Mouse (Mus musculus) kidney, embryonic 16.5 days (tissue): Measurements from ENCODE around the gene Wdr83os. TPM values are rescaled to one million over a fixed set of nuclear protein-coding genes. Genes with fewer than 3 reads are reported as not detected.
"Not testable (repeated sequence)": the region's sequence is repeated elsewhere in the genome, so short reads cannot be mapped to it uniquely, and the experiment has no call there.

ENCODE experiments used
- ATAC-seq: fragments of 200-750 bp; cut with Nextera tagmentation; 2 replicates; pipeline ENCODE4 v1.8.0; 2017; ENCODE audit warnings: moderate TSS enrichment; ENCODE audit not compliant: low FRiP score, low TSS enrichment
- H3K27ac ChIP-seq: fragments of 300-500 bp; sonication (generic); 2 replicates; pipeline ENCODE4 v1.5.1; 2014; ENCODE audit warnings: low read length
- H3K27me3 ChIP-seq: fragments of 300-500 bp; sonication (generic); 2 replicates; pipeline ENCODE4 v1.6.1; 2014; ENCODE audit warnings: low read length, control low read depth, mixed read lengths; ENCODE audit not compliant: insufficient read depth
- H3K36me3 ChIP-seq: fragments of 300-500 bp; sonication (generic); 2 replicates; pipeline ENCODE4 v1.6.1; 2014; ENCODE audit warnings: low read length, control low read depth, mixed read lengths; ENCODE audit not compliant: insufficient read depth
- H3K4me1 ChIP-seq: fragments of 300-500 bp; sonication (generic); 2 replicates; pipeline ENCODE4 v1.6.1; 2014; ENCODE audit warnings: low read length, control low read depth, mixed read lengths; ENCODE audit not compliant: insufficient read depth
- H3K4me2 ChIP-seq: fragments of 300-500 bp; sonication (generic); replicated peaks from 2 replicates; pipeline ENCODE4 v1.6.1; 2014; ENCODE audit warnings: low read depth, low read length
- H3K4me3 ChIP-seq: fragments of 300-500 bp; sonication (generic); 2 replicates; pipeline ENCODE4 v1.5.1; 2014; ENCODE audit warnings: mild to moderate bottlenecking, low read length
- H3K9ac ChIP-seq: fragments of 300-500 bp; sonication (generic); replicated peaks from 2 replicates; pipeline ENCODE4 v1.6.1; 2014; ENCODE audit warnings: low read length
- H3K9me3 ChIP-seq: fragments of 300-500 bp; sonication (generic); 2 replicates; pipeline ENCODE4 v1.6.1; 2016; ENCODE audit warnings: low read length, control low read depth
- WGBS: fragments of 180-500 bp; shearing (Covaris S2); extraction: QIAGEN DNeasy Blood & Tissue Kit; methylation state at CpG from one replicate; pipeline ENCODE4 v1.1.7; 2014; 5-methylcytosine and 5-hydroxymethylcytosine counted together
- polyA plus RNA-seq: library from polyadenylated mRNA; unstranded; fragments of >200 nt; fragmentation: Nextera tagmentation; extraction: Ambion mirVana; gene quantifications from 2 replicates; pipeline ENCODE4 v1.2.1, GENCODE M21; 2015

Wdr83os gene
- polyA plus RNA-seq, 1 experiment from 2014 or later = 141 TPM

DNA sequence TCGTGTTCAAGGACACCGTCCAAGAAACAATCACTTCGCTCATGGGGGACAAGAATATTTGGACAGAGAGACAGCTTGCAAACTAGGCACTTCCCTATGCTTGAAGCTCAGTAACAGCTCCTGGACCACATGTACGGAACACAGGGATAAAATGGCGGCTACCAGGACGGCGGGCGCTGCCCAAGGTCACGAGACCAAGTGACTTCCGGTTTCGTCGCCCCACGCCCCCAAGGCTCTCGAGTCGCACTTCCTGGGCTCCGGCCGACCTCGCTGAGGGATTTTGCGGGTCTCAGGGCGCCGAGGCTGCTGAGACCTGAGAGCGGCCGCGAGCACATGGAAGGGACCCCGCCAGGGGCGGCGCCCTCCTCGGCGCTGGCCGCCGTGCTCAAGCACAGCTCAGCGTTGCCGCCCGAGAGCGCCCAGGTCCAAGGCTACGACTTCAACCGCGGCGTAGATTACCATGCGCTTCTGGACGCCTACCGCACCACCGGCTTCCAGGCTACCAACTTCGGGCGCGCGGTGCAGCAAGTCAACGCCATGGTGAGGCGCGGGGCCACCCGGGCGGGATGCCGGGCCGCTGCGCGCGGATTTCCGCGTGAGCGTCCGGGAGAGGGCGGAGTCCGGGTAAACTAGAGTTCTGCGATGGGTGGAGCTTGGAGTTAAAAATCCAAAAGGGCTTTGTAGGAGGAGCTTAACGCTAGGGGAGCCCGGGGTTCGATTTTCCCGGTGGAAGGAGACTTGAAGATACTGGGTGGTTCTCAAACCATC lies 8.8 kb upstream of the Wdr83os start, which contains the start of gene Dhps:
Gene Dhps, plus strand, starts transcription at position 244 of the 768 bp plus-strand sequence.
- Histone ChIP-seq H3K27ac (peak within 1 kb of the TSS; percentile 98), H3K4me2 (peak within 1 kb of the TSS; percentile 78), H3K36me3 (peaks cover 33% of the 10 kb centered on the region), H3K9me3 (no peaks in the 10 kb centered on the region), H3K4me1 (peaks cover 11% of the 10 kb centered on the region), H3K9ac (peak within 1 kb of the TSS; percentile 91), H3K4me3 (peak within 1 kb of the TSS; percentile 93), H3K27me3 (no peaks in the 10 kb centered on the region)
- WGBS = under 1% methylated on average over 68 of the region's 68 CpGs
- peak; percentile 91 for ATAC-seq

DNA sequence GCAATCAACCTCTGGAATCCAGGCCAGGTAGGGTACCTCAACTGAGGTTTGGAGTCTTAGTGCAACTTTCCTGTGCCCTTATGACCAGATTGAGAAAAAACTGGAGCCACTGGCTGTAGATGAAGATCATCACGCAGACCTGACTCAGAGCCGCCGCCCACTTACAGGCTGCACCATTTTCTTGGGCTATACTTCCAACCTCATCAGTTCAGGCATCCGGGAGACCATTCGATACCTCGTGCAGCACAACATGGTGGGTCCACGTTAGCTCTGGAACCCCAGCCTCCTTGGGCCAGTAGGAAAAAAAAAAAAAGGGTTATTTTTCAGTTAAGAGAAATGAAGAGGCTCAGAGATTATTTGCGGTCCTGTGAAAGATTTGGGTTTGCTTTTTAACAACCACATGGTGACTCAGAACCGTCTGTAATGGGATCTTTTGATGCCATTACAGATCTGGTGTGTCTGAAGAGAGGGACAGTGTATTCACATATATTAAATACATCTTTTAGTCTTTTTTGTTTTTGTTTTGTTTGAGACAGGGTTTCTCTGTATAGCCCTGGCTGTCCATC lies 8.1 kb upstream of the Wdr83os start:
- Histone ChIP-seq H3K4me3 (peak overlapping the region; percentile 93), H3K4me1 (peaks cover 11% of the 10 kb centered on the region), H3K27ac (peak overlapping the region; percentile 98), H3K9me3 (no peaks in the 10 kb centered on the region), H3K9ac (peak overlapping the region; percentile 91), H3K36me3 (peaks cover 34% of the 10 kb centered on the region), H3K27me3 (no peaks in the 10 kb centered on the region), H3K4me2 (peak overlapping the region; percentile 78)
- WGBS = 26% methylated on average over 9 of the region's 9 CpGs
- no peak for ATAC-seq

GRCm38 (mm10) chr8:85073041-85073612 lies 7.4 kb upstream of the Wdr83os start:
- Histone ChIP-seq H3K9ac (no peak overlapping the region), H3K4me1 (peaks cover 11% of the 10 kb centered on the region), H3K9me3 (no peaks in the 10 kb centered on the region), H3K27me3 (no peaks in the 10 kb centered on the region), H3K4me3 (no peak overlapping the region), H3K4me2 (0 out of 2 replicates have a peak overlapping the region, but pooled peaks have one; percentile 78), H3K36me3 (peaks cover 34% of the 10 kb centered on the region), H3K27ac (no peak overlapping the region)
- no peak for ATAC-seq
- WGBS = 92% methylated on average over 15 of the region's 15 CpGs

DNA sequence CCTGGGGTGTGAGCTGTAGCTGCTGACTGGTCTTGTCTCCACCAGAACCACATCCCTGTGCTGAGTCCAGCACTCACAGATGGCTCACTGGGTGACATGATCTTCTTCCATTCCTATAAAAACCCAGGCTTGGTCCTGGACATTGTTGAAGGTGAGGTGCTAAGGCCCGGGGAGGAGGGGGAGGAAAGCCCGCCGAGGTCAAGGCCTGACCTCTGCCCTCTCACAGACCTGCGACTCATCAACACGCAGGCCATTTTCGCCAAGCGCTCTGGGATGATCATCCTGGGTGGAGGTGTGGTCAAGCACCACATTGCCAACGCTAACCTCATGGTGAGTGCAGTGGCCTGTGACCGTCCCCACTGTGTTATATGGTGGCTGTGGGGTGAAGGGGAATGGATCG lies 6.4 kb upstream of the Wdr83os start:
- Histone ChIP-seq H3K4me3 (no peak overlapping the region), H3K27ac (no peak overlapping the region), H3K4me1 (peaks cover 11% of the 10 kb centered on the region), H3K36me3 (peaks cover 39% of the 10 kb centered on the region), H3K9me3 (no peaks in the 10 kb centered on the region), H3K27me3 (no peaks in the 10 kb centered on the region), H3K9ac (no peak overlapping the region), H3K4me2 (no peak overlapping the region)
- ATAC-seq = no peak
- 78% methylated on average over 10 of the region's 10 CpGs for WGBS

DNA sequence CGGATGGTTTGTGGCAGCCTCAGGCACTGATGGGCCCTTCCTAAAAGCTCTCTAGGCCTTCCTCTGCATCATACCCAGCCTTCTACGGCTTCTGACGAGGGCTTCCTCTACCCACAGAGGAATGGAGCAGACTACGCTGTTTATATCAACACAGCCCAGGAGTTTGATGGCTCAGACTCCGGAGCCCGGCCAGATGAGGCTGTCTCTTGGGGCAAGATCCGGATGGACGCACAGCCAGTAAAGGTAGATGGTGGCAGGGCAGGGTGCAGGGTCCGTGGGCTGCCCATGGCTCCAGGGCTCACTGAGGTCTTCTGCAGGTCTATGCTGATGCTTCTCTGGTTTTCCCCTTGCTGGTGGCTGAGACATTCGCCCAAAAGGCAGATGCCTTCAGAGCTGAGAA lies 5.9 kb upstream of the Wdr83os start:
- Histone ChIP-seq H3K36me3 (peaks cover 39% of the 10 kb centered on the region), H3K4me1 (peaks cover 13% of the 10 kb centered on the region), H3K9ac (no peak overlapping the region), H3K27ac (no peak overlapping the region), H3K4me2 (no peak overlapping the region), H3K4me3 (no peak overlapping the region), H3K9me3 (no peaks in the 10 kb centered on the region), H3K27me3 (no peaks in the 10 kb centered on the region)
- 85% methylated on average over 10 of the region's 10 CpGs for WGBS
- no peak for ATAC-seq

GRCm38 (mm10) chr8:85076001-85076400 lies 4.5 kb upstream of the Wdr83os start:
- Histone ChIP-seq H3K36me3 (peaks cover 39% of the 10 kb centered on the region), H3K27me3 (no peaks in the 10 kb centered on the region), H3K9ac (no peak overlapping the region), H3K4me3 (no peak overlapping the region), H3K4me2 (no peak overlapping the region), H3K9me3 (no peaks in the 10 kb centered on the region), H3K4me1 (peaks cover 10% of the 10 kb centered on the region), H3K27ac (no peak overlapping the region)
- WGBS = 81% methylated on average over 9 of the region's 9 CpGs
- ATAC-seq = no peak

GRCm38 (mm10) chr8:85076993-85077392 lies 3.5 kb upstream of the Wdr83os start:
- Histone ChIP-seq H3K27ac (no peak overlapping the region), H3K4me2 (no peak overlapping the region), H3K27me3 (no peaks in the 10 kb centered on the region), H3K4me1 (peaks cover 16% of the 10 kb centered on the region), H3K4me3 (no peak overlapping the region), H3K9ac (peak overlapping the region; percentile 14; the same call in 1 of the 2 replicates), H3K36me3 (peaks cover 39% of the 10 kb centered on the region), H3K9me3 (no peaks in the 10 kb centered on the region)
- ATAC-seq = no peak
- 0% methylated on average over 2 of the region's 2 CpGs for WGBS

GRCm38 (mm10) chr8:85080214-85080531 lies 367 bp upstream of the Wdr83os start:
- Histone ChIP-seq H3K27ac (peak overlapping the region; percentile 83), H3K36me3 (peaks cover 22% of the 10 kb centered on the region), H3K4me2 (peak overlapping the region; percentile 88), H3K27me3 (no peaks in the 10 kb centered on the region), H3K4me3 (peak overlapping the region; percentile 66), H3K9me3 (no peaks in the 10 kb centered on the region), H3K9ac (peak overlapping the region; percentile 77), H3K4me1 (peaks cover 25% of the 10 kb centered on the region)
- no peak for ATAC-seq
- WGBS = under 1% methylated on average over 25 of the region's 25 CpGs

DNA sequence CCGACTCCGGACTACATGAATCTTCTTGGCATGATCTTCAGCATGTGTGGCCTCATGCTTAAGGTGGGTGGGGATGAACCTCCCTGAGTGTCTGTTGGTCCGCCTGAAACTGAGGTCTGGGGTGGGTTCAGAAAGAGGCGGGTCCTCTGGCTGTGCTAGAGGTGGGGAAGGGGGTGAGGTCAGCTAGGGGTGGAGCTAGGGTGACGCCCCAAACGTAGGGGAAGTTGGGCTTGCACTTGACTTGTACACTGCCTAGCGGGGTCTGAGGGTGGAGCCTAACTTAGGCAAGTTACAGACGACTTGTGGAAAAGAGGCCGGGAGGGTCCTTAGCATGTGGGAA lies 646 bp downstream of the Wdr83os start, which contains the start of gene Wdr83:
Gene Wdr83, minus strand, starts transcription at position 91 of the 340 bp plus-strand sequence.
- Histone ChIP-seq H3K27me3 (no peaks in the 10 kb centered on the region), H3K9me3 (no peaks in the 10 kb centered on the region), H3K9ac (peak within 1 kb of the TSS; percentile 77), H3K27ac (peak within 1 kb of the TSS; percentile 83), H3K4me1 (peaks cover 25% of the 10 kb centered on the region), H3K4me3 (peak within 1 kb of the TSS; percentile 66), H3K4me2 (peak within 1 kb of the TSS; percentile 88), H3K36me3 (peaks cover 23% of the 10 kb centered on the region)
- ATAC-seq = peak; percentile 62
- WGBS = under 1% methylated on average over 9 of the region's 9 CpGs

- not testable (repeated sequence) for H3K4me3 ChIP-seq, ATAC-seq, H3K9ac ChIP-seq, H3K9me3 ChIP-seq, H3K27me3 ChIP-seq, H3K27ac ChIP-seq, H3K4me2 ChIP-seq
- Histone ChIP-seq H3K4me1 (peaks cover 25% of the 10 kb centered on the region), H3K36me3 (peaks cover 22% of the 10 kb centered on the region)
- WGBS = 88% methylated on average over 4 of the region's 4 CpGs
Measured at GRCm38 (mm10) chr8:85082169-85082568, 1.6 kb downstream of the Wdr83os start.
